Mouse (Mus musculus): Measurements from ENCODE around the gene Igfbp3. TPM values are rescaled to one million over a fixed set of nuclear protein-coding genes. Genes with fewer than 3 reads are reported as not detected.

Igfbp3 gene
- total RNA-seq, 2 experiments from 2014 or later: 25.5 to 40.3 TPM

- no peak for DNase-seq
Observed at GRCm38 (mm10) chr11:7169645-7170044, 44.1 kb downstream of the Igfbp3 start.

- DNase-seq: no peak
Observed at GRCm38 (mm10) chr11:7164416-7164815, 49.3 kb downstream of the Igfbp3 start.

GRCm38 (mm10) chr11:7161502-7162174 lies 52.1 kb downstream of the Igfbp3 start:
- peak in 1 of 2 experiments; percentile 15 for DNase-seq

DNA sequence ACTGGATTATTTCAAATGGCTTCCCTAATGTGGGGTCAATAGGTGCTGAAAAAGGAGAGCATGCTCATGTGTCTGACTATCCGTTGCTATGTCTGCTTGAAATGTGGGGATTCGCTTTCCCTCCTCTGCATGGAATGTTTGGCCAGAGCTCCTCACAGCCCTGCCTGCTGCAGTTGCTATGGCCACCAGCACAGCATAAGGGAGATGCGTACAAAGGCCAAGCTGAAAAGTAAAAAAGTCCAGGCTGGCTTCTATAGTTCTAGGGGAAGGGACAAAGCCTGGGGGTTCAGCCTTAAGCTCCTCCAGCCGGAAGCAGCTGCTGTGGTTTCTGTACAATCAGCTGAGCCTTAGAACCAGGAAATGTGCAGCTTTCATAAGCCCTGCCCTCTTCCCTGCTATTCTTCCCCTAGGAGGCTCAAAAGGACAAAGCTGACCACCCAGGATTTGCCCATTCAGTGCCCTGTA lies 53.1 kb downstream of the Igfbp3 start:
- DNase-seq: no peak

- peak in 1 of 2 experiments; percentile 8 for DNase-seq
Observed at GRCm38 (mm10) chr11:7160146-7160545, 53.6 kb downstream of the Igfbp3 start.

DNA sequence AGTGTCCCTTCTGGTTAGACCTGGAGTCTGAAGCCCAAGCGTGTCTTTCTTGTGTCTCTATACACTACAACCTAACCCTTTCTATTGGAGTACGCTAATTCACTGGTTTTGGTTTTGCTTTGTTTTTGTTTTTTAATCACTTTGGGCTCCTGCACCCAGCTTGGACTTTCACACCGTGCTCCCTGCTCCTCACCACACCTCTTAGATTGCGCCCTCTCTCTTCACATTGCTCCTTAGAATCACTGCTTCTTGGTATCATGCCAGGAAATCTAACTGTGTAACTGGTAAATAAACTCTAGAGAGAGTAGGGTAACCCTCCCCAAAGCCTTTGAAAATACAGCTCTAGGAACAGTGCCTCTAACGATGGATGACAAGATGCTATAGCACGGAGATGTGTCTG lies 55.5 kb downstream of the Igfbp3 start:
- DNase-seq: no peak

DNA sequence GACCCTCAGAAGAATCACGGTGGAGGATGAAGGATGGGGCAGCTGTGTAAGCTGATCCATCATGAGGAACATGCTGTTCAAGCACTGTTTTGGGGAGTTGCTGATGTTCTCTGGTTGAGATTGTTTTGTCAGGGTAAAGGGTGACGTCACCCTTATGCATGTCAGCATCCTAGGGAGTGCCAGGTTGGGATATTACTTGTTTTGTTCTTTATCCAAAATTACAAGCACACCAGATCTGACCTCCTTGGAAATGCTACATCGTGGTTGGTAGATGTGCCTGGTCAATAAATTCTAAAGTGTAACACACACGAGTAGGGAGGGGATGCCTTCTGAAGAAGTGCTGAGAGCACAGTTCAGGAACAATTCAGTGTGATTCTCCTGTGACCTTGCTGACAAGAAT lies 57.3 kb downstream of the Igfbp3 start:
- no peak for DNase-seq

Other genes starting within 250 kb of the Igfbp3 start
- 1 to 10 TPM; 1.3 to 2.0 TPM for gene Adcy1, start 150.4 kb downstream of the Igfbp3 start, total RNA-seq (2021)
- gene Gm11985, start 25.4 kb downstream of the Igfbp3 start, total RNA-seq (2021): not detected
- not detected for gene Igfbp1, start 16.1 kb downstream of the Igfbp3 start, total RNA-seq (2021)